Mouse (Mus musculus) embryonic facial prominence, embryonic 12.5 days (tissue): Measurements from ENCODE around the gene A230050P20Rik. TPM values are rescaled to one million over a fixed set of nuclear protein-coding genes. Genes with fewer than 3 reads are reported as not detected.

Source experiments
- ATAC-seq: fragments of 200-750 bp; cut with Nextera tagmentation; 2 replicates; pipeline ENCODE4 v1.8.0; 2017; ENCODE audit not compliant: insufficient number of reproducible peaks, insufficient read depth, low FRiP score, low TSS enrichment
- H3K27ac ChIP-seq: fragments of 300-500 bp; sonication (generic); 2 replicates; pipeline ENCODE4 v1.5.1; 2016; ENCODE audit warnings: mild to moderate bottlenecking
- H3K27me3 ChIP-seq: fragments of 300-500 bp; sonication (generic); 2 replicates; pipeline ENCODE4 v1.6.1; 2016; ENCODE audit warnings: mild to moderate bottlenecking, moderate library complexity
- H3K36me3 ChIP-seq: fragments of 300-500 bp; sonication (generic); 2 replicates; pipeline ENCODE4 v1.6.1; 2016; ENCODE audit warnings: mild to moderate bottlenecking
- H3K4me1 ChIP-seq: fragments of 300-500 bp; sonication (generic); 2 replicates; pipeline ENCODE4 v1.6.1; 2016
- H3K4me2 ChIP-seq: fragments of 300-500 bp; sonication (generic); replicated peaks from 2 replicates; pipeline ENCODE4 v1.6.1; 2016; ENCODE audit warnings: mild to moderate bottlenecking, moderate library complexity
- H3K4me3 ChIP-seq: fragments of 300-500 bp; sonication (generic); 2 replicates; pipeline ENCODE4 v1.5.1; 2016; ENCODE audit warnings: mild to moderate bottlenecking
- H3K9ac ChIP-seq: fragments of 300-500 bp; sonication (generic); 2 replicates; pipeline ENCODE4 v1.6.1; 2016; ENCODE audit warnings: mild to moderate bottlenecking, moderate library complexity
- H3K9me3 ChIP-seq: fragments of 300-500 bp; sonication (generic); 2 replicates; pipeline ENCODE4 v1.6.1; 2016; ENCODE audit warnings: mild to moderate bottlenecking, moderate library complexity
- WGBS: fragments of 180-500 bp; shearing (Covaris S2); methylation state at CpG from one replicate; pipeline ENCODE4 v1.1.7; 2016; 5-methylcytosine and 5-hydroxymethylcytosine counted together
- microRNA-seq: library from miRNA; unstranded; fragments of <30 nt; microRNA quantifications from one replicate; pipeline ENCODE4, GENCODE M21; 2017
- polyA plus RNA-seq: library from polyadenylated mRNA; unstranded; fragments of >200 nt; fragmentation: Nextera tagmentation; extraction: Ambion mirVana; gene quantifications from 2 replicates; pipeline ENCODE4 v1.2.1, GENCODE M21; 2016

The A230050P20Rik gene
- polyA plus RNA-seq, 1 experiment from 2014 or later = 3.0 TPM

- Histone ChIP-seq H3K4me1 (peaks cover 13% of the 10 kb centered on the region), H3K9me3 (no peaks in the 10 kb centered on the region), H3K4me3 (peak within 1 kb of the TSS; percentile 97), H3K27me3 (no peaks in the 10 kb centered on the region), H3K36me3 (peaks cover 29% of the 10 kb centered on the region), H3K9ac (peak within 1 kb of the TSS; percentile 96), H3K4me2 (peak within 1 kb of the TSS; percentile 96), H3K27ac (peak within 1 kb of the TSS; percentile 47; the same call in 1 of the 2 replicates)
- ATAC-seq = peak; percentile 80
- 4% methylated on average over 34 of the region's 34 CpGs for WGBS
Observed at GRCm38 (mm10) chr9:20898511-20899073, 30.1 kb downstream of the A230050P20Rik start, which contains the start of gene Eif3g. Gene Eif3g (minus strand): TSS chr9:20898623.

GRCm38 (mm10) chr9:20901466-20902173 lies 33.2 kb downstream of the A230050P20Rik start:
- Histone ChIP-seq H3K36me3 (peaks cover 27% of the 10 kb centered on the region), H3K27ac (no peak overlapping the region), H3K4me2 (no peak overlapping the region), H3K4me3 (no peak overlapping the region), H3K4me1 (peaks cover 13% of the 10 kb centered on the region), H3K9me3 (no peaks in the 10 kb centered on the region), H3K9ac (0 out of 2 replicates have a peak overlapping the region, but pooled peaks have one; percentile 7), H3K27me3 (no peaks in the 10 kb centered on the region)
- 17% methylated on average over 13 of the region's 13 CpGs for WGBS
- no peak for ATAC-seq

- Histone ChIP-seq H3K27me3 (no peaks in the 10 kb centered on the region), H3K9ac (0 out of 2 replicates have a peak overlapping the region, but pooled peaks have one; percentile 7), H3K36me3 (peaks cover 32% of the 10 kb centered on the region), H3K4me3 (no peak overlapping the region), H3K27ac (no peak overlapping the region), H3K9me3 (no peaks in the 10 kb centered on the region), H3K4me1 (peaks cover 8% of the 10 kb centered on the region), H3K4me2 (no peak overlapping the region)
- no peak for ATAC-seq
- WGBS = 40% methylated on average over 6 of the region's 6 CpGs
Observed at GRCm38 (mm10) chr9:20902174-20902491, 33.7 kb downstream of the A230050P20Rik start.

GRCm38 (mm10) chr9:20909948-20910347 lies 41.5 kb downstream of the A230050P20Rik start:
- Histone ChIP-seq H3K4me1 (no peaks in the 10 kb centered on the region), H3K36me3 (peaks cover 99% of the 10 kb centered on the region), H3K4me2 (no peak overlapping the region), H3K9ac (no peak overlapping the region), H3K4me3 (no peak overlapping the region), H3K27me3 (no peaks in the 10 kb centered on the region), H3K27ac (no peak overlapping the region), H3K9me3 (no peaks in the 10 kb centered on the region)
- no peak for ATAC-seq
- WGBS = 94% methylated on average over 9 of the region's 9 CpGs

- Histone ChIP-seq H3K36me3 (peaks cover 99% of the 10 kb centered on the region), H3K27ac (no peak overlapping the region), H3K9me3 (no peaks in the 10 kb centered on the region), H3K4me2 (no peak overlapping the region), H3K4me3 (no peak overlapping the region), H3K4me1 (no peaks in the 10 kb centered on the region), H3K9ac (no peak overlapping the region), H3K27me3 (no peaks in the 10 kb centered on the region)
- ATAC-seq = no peak
- WGBS = 84% methylated on average over 4 of the region's 4 CpGs
Observed at GRCm38 (mm10) chr9:20916160-20916559, 47.7 kb downstream of the A230050P20Rik start.

- Histone ChIP-seq H3K9me3 (no peaks in the 10 kb centered on the region), H3K4me3 (no peak overlapping the region), H3K4me2 (no peak overlapping the region), H3K4me1 (no peaks in the 10 kb centered on the region), H3K27me3 (no peaks in the 10 kb centered on the region), H3K9ac (no peak overlapping the region), H3K27ac (no peak overlapping the region), H3K36me3 (peaks cover 97% of the 10 kb centered on the region)
- no peak for ATAC-seq
- 91% methylated on average over 3 of the region's 3 CpGs for WGBS
Observed at GRCm38 (mm10) chr9:20923258-20923657, 54.8 kb downstream of the A230050P20Rik start.

Small RNAs within 50 kb of the gene (microRNA-seq; reads per million reads assigned to microRNA genes)
- not detected for gene Mir7081

Other genes with a start within 250 kb of the A230050P20Rik start
- 409 and 415 TPM in 2 replicates for gene Ubl5, start 225.8 kb upstream of the A230050P20Rik start, polyA plus RNA-seq
- 20.1 and 21.5 TPM in 2 replicates for gene Fbxl12, start 223.9 kb upstream of the A230050P20Rik start, polyA plus RNA-seq
- 50.8 and 51.6 TPM in 2 replicates for gene Pin1, start 216.5 kb upstream of the A230050P20Rik start, polyA plus RNA-seq
- 9.5 and 10.4 TPM in 2 replicates for gene Olfm2, start 122.3 kb upstream of the A230050P20Rik start, polyA plus RNA-seq
- 1.1 and 1.2 TPM in 2 replicates for gene Col5a3, start 53.6 kb upstream of the A230050P20Rik start, polyA plus RNA-seq
- not detected in 2 replicates for gene Rdh8, start 50.1 kb upstream of the A230050P20Rik start, polyA plus RNA-seq
- gene Angptl6, start 11.1 kb downstream of the A230050P20Rik start, polyA plus RNA-seq = 3.5 and 3.7 TPM in 2 replicates
- 75.0 and 79.3 TPM in 2 replicates for gene Ppan, start 19.5 kb downstream of the A230050P20Rik start, polyA plus RNA-seq
- gene Eif3g, start 30.0 kb downstream of the A230050P20Rik start, polyA plus RNA-seq = 330 and 337 TPM in 2 replicates
- gene Dnmt1, start 91.2 kb downstream of the A230050P20Rik start, polyA plus RNA-seq = 122 and 124 TPM in 2 replicates
- 48.7 and 53.0 TPM in 2 replicates for gene S1pr2, start 108.1 kb downstream of the A230050P20Rik start, polyA plus RNA-seq
- 128 TPM in 2 replicates for gene Mrpl4, start 134.1 kb downstream of the A230050P20Rik start, polyA plus RNA-seq
- 8.6 and 9.0 TPM in 2 replicates for gene Icam1, start 147.3 kb downstream of the A230050P20Rik start, polyA plus RNA-seq
- 1.6 and 2.5 TPM in 2 replicates for gene Icam4, start 160.7 kb downstream of the A230050P20Rik start, polyA plus RNA-seq
- 0.14 and 0.23 TPM in 2 replicates for gene Icam5, start 163.4 kb downstream of the A230050P20Rik start, polyA plus RNA-seq
- gene Zglp1, start 198.5 kb downstream of the A230050P20Rik start, polyA plus RNA-seq = 0.82 and 2.0 TPM in 2 replicates
- 1.3 and 1.5 TPM in 2 replicates for gene Gm49373, start 204.5 kb downstream of the A230050P20Rik start, polyA plus RNA-seq
- gene Fdx1l, start 205.0 kb downstream of the A230050P20Rik start, polyA plus RNA-seq = 54.8 and 59.3 TPM in 2 replicates
- 2.3 TPM in 2 replicates for gene Gm38431, start 223.4 kb downstream of the A230050P20Rik start, polyA plus RNA-seq
- gene Raver1, start 223.4 kb downstream of the A230050P20Rik start, polyA plus RNA-seq = 61.5 and 64.3 TPM in 2 replicates